Mouse (Mus musculus): ENCODE results near the gene Arhgef40. TPM values are rescaled to one million over a fixed set of nuclear protein-coding genes. Genes with fewer than 3 reads are reported as not detected.

Arhgef40 gene
- total RNA-seq, 2 experiments from 2014 or later: 2.6 to 5.1 TPM

DNA sequence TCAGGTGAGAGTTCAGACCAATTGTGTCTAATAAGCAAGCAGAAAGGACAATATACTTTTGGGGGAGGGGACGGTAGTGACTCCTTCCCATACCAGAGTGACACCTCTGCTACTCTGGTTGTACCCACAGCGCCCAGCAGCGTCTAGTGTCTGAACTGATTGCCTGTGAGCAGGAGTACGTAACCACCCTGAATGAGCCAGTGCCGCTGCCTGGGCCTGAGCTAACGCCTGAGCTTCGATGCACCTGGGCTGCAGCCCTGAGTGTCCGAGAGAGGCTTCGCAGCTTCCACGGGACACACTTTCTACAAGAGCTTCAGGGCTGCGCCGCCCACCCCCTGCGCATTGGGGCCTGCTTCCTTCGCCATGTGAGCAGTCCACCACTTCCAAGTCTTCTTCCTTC is 13.0 kb downstream of the Arhgef40 start:
- no peak for ATAC-seq (ENCODE audit: poor library complexity, severe bottlenecking)

DNA sequence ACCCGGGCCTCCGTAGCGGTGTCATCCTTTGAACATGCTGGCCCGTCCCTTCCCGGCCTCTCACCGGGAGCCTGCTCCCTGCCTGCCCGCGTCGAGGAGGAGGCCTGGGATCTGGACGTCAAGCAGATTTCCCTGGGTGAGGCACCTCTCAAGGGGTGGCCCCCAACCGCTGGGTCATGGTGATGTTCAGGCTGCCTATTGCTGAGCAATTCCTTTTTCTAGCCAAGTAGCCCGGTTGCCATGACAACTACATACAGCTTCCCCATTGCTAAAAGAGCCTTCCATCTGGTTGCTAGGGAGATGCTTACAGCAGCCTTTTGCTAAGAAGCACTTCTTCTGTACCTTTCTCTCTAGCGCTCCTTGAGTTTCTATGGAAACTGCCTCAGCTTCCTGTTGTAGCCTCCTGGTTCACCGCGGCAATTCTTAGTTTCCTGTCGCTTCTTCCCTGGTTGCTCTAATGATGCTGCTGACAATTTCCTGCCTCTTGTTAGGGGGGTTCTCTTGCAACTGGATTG is 19.5 kb downstream of the Arhgef40 start:
- ATAC-seq (ENCODE audit: poor library complexity, severe bottlenecking): peak; percentile 38

DNA sequence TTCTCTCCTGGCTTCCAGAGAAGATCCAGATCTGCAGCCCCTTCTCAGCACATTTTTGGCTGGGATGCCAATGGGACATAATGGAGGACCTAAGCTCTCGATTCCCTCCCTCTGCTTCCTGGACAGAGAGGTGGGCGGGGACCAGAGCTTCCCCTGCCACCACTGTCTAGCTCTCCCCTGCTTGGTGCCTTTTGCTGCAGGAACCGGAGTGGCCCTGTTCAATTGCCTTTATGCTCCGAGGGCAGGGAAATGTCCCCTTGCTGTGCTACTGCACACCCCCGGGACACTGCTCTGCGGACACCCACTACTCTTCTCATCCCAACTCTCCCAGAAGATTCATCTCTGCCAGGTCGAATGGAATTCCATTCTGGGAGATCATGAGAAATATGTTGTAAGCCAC is 20.6 kb downstream of the Arhgef40 start:
- no peak for ATAC-seq (ENCODE audit: poor library complexity, severe bottlenecking)

DNA sequence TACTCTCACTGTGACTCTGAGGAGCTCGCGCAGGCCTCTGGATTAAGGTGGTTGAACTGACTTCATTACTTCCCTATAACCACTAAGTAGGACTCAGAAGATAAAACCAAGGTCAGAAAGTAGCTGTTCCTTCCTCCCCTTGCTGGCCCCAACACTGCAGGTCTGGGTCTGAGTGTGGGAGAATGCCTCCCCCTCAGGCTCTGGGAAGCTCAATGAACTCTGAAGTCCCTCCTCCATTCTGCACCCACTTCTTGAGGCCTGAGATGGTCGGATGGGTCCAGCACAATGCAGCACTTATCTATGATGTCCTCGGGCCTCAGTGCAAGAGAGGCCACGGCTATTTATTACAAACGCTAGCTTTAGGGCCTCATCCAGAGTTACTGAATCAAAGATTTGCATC is 21.1 kb downstream of the Arhgef40 start:
- no peak for ATAC-seq (ENCODE audit: poor library complexity, severe bottlenecking)

DNA sequence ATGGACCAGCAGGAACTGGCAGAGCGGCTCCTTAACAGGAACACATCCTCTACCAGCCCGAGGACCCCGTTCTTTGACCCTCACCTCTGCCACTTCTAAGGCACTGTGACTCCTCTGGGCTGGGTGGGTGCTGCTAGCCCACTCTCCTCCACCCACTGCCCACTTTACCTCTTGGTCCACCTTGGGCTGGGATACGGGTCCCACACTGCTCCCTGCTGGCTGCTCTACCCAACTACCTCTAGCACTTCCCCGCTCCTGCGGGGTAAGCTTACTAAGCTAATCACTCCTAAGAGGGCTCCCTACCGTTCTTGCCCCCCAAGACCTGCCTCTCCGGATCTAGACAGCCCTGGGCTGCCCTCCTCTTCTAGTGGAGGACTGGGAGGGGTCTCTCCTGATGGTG is 21.7 kb downstream of the Arhgef40 start:
- ATAC-seq (ENCODE audit: poor library complexity, severe bottlenecking): no peak

DNA sequence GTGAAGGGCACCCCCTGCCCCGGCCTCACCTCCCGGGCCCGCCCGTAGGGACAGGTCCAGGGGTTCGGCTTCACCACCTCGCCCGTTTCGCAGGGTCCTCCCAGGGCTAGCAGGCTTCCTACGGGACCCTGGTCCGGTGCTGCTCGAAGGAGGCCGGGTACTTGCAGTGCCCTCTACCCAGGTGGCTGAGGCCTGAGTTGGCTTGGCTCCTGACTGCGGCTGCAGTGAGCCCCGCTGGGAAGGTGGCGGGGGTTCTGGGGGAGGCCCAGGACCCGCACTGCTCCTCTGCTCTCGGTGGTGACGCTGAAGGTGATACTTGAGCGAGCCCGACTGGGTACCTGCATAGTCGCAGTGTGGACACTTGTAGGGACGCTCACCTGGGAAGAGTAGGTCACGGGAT is 22.3 kb downstream of the Arhgef40 start:
- no peak for ATAC-seq (ENCODE audit: poor library complexity, severe bottlenecking)

DNA sequence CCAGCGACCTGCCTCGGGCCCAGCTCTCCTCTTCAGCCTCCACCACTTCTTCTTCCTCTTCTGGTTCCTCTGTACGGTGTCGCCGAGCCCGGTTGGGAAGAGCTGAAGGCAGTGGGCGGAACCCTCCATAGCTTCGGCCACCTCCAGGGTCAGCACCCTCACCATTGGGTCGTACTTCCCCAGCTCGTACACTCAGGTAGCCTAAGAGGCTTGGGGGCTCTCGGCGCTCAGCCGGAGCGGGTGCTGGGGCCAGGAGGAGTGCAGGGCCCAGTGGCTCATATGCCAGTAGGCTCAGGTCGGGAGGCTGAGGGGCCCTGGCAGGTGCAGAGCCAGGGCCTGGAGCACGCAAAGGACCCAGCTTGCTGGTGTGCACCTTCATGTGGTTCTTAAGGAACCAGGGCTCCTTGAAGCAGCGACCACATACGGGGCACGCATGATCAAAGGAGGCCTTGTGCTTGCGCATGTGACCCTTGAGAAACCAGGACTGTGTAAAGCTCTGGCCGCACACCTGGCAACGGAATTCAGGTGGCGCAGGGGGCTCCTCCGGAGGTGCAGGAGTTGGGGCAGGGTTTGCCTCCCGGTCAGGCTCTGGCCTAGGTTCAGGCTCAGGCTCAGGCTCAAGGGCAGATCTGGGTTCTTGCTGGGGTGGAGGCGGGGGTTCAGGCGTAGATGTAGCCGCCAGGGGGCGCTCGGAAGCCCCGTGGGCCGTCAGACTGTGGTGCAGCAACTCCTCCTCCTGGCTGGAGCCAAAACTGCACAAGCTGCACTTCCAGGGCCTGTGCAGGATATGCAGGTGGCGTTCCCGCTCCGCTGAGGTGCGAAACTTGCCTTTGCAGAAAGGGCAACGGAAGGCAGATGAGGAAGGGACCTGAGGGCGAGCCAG is 24.0 kb downstream of the Arhgef40 start:
- ATAC-seq (ENCODE audit: poor library complexity, severe bottlenecking): peak; percentile 94

DNA sequence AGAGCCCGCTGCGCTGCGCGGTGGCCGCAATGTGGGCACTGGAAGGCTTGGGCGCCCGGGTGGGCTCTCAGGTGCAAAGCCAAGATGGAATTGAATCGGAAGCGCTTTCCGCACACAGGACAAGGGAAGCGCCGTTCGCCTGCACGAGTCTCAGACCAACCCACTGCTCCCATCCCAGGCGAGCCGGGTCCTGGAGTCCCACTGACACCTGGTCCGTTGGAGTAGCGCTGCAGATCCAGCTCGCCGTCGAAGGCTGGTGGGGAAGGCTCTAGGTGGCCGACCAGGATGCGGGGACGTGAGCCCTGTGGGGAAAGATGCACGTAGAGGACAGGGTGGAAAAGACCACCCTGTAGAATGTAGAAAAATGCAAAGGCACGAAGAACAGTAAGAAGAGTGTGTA is 24.8 kb downstream of the Arhgef40 start:
- ATAC-seq (ENCODE audit: poor library complexity, severe bottlenecking): no peak

DNA sequence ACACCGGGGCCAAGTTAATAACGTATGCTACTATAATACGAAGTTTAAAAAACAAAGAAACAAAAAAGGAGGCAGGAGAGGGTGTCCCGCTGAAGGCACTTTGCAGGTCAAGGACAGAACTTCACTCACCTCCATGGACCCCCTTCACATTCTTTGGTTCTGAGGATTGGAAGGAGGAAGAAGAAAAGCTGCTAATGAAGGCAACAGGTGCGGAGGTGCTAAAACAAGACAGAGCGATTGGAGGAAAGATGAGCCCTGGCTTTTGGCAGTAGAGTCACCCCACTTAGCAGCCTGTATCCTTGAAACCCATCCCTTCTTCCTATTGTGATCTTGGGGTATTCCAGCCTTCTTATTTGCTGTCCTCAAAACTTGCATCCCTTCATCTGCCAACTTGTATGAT is 25.3 kb downstream of the Arhgef40 start:
- ATAC-seq (ENCODE audit: poor library complexity, severe bottlenecking): no peak

DNA sequence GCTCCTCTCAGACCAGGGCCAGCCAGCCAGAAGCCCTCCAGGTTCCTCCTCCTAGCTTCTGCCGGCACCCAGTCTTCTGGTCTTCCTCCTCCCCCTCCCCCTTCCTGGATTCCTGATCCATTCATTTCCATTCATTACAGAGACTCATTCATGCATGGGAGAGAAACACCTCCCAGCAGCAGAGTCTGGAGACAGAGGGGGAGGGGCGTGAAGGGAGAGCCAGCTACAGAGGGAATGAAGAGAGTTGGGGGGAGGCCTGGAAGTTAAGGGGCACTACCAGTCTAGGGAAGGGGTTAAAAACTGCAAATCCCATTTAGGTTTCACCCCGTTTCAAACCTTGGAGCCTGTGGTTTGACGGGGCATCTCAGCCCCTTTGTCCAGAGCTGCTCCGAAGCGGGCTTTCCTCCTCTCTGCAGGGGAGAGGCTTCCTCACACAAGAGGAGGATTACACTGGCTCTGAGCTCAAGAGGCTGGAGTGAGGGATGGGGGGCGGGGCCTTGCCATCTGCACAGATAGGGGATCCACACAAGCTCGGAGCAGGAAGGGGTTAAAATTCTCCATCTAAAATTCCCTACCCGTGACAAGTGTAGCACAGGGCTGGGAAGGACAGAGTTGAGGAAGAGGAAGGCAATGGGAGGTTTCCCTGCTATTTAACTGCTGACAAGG is 26.1 kb downstream of the Arhgef40 start:
- ATAC-seq (ENCODE audit: poor library complexity, severe bottlenecking): no peak

DNA sequence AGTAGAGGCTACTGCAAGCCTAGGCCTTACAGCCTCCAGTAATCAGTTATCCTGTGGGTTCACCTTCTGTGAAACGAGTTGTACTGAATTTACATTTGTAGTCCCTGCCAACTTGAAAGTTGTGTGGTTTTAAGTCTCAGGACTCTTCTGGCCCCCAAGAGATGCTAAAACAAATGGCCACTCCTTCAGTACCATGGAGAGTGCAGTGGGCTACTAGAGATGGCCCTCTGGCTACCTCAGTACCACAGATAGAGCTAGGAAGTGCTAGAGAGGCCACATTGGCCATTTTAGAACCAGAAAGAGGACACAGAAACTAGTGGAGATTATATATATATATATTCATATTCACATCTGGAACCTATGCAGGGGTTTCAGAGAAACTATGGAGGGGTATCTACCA is 27.2 kb downstream of the Arhgef40 start:
- no peak for ATAC-seq (ENCODE audit: poor library complexity, severe bottlenecking)

DNA sequence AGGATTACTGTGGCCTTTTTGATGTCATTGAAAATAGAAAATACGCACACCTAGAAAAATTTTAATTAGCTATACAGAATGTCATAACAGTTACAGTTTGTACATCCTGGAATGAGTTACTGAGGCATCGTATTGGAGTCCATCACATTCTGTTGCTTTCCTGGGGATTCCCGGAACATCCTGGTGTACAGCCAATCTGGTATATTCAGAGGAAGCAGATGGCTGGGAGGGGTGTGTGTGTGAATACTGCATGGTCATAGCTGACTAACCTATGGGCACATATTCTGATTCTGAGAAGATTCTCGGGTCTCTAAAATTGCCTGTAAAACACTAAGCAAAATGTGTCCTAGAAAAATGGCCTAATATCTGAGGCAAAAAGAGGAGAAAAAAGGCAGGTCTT is 27.6 kb downstream of the Arhgef40 start:
- no peak for ATAC-seq (ENCODE audit: poor library complexity, severe bottlenecking)

DNA sequence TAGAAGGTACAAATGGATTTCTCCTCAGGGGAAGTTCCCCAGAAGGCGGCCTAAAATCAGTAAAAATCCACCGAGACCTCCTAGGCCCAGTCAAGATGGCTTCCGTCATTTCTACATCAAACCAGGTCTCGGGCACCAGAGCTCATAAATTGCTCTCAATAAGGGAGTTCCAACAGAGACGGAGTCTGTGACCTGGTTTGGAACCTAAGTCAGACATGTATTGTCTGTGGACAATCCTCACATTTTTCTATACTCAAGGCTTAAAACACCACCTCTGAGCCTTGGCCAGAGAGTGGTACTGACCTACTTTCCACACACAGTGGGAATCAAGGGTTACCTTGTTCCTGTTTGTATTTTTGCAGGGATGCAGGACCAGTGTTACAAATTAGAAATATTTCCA is 28.0 kb downstream of the Arhgef40 start:
- ATAC-seq (ENCODE audit: poor library complexity, severe bottlenecking): no peak

DNA sequence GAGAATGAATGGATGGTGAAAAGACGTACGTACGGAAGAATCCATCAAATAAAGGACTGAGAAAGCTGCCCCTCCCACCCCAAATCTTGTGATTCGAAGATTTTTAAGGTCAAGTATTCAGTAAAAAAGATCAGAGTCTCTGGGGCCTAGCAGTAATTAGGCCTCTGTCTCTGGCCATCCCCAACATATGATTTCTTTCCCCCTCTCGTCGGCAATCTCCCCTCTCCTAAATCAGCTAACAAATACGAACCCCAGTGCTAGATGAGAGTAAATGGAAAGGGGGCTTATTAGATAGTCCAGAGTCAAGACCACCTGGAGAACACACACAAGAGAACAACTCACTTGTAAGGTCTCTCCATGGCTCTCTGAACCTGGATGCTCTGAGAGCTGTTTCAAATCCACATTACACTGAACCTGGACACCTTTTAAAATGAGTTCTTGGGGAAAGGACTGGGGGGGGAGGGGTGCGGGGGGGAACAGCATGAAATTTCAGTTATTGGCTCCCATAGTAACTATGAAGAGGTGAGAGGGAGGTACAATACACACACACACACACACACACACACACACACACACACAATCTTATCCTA is 28.6 kb downstream of the Arhgef40 start:
- no peak for ATAC-seq (ENCODE audit: poor library complexity, severe bottlenecking)

DNA sequence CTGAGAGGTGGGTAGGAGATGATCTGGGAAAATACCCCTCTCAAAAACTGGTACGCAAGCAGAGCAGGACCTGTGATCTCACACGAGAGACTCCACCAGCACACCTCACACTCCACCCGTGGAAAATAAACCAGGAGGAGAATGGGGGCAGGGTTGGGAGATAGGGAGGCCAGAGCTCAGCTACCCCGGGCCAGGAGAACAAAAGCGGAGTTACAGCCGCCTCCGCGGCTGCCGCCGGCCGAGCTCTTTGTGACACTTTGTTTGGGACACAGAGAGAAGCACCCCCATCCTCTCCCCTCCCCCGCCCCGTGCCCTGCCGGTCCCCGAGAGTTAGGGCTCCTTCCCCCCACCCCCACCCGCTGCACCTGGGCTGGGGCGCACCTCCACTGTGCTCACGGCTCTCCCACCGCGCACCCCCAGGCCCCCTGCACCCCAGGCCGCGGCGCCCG is 29.3 kb downstream of the Arhgef40 start:
- ATAC-seq (ENCODE audit: poor library complexity, severe bottlenecking): no peak

DNA sequence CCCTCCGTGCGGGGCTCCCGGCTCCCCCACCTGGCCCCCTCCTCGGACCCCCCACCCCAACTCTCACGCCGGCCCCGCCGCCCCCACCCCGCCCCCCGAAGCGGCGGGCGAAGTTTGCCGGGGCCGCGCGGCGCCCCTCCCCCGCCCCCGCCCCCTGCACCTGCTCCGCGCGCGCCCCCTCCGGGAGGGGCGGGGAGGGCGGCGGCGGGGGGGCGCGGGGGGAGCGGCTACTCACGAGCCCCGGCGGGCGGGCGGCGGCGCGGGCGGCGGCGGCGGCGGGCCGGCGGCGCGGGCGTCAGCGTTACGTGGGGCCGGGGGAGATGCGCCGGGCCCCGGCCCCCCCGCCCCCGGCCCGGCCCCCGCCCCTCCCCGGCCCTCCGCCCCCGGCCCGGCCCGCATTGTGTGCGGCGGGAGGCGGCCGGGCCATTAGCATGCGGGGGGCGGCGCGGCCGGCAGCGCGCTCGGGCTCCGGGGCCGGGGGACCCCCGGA is 29.8 kb downstream of the Arhgef40 start:
- no peak for ATAC-seq (ENCODE audit: poor library complexity, severe bottlenecking)

DNA sequence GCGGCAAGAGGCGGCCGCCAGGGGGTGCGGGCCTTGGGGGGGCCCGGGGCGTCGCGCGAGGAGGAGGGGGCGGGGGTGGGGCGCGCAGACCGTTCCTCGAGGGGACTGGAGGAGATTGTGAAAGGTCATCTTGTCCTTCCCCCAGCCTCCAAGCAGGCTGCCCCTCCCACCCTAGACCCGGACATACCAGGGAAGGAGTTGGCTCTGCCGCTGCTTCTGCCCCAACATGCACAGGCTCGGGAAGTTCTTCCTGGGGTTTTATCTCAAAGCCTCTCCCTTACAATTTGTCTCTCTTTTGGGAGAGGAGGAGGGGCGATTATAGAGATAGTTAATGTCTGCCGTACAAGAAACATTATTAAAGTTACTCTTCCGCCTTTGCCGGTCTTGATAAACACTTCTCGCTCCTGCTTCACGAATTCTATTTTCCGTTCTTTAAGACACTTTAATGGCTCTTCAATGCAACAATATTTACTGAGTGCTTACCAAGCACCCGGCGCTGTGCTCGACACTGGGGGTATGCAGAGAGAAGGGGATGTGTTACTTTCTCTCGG is 30.3 kb downstream of the Arhgef40 start:
- ATAC-seq (ENCODE audit: poor library complexity, severe bottlenecking): peak; percentile 44

DNA sequence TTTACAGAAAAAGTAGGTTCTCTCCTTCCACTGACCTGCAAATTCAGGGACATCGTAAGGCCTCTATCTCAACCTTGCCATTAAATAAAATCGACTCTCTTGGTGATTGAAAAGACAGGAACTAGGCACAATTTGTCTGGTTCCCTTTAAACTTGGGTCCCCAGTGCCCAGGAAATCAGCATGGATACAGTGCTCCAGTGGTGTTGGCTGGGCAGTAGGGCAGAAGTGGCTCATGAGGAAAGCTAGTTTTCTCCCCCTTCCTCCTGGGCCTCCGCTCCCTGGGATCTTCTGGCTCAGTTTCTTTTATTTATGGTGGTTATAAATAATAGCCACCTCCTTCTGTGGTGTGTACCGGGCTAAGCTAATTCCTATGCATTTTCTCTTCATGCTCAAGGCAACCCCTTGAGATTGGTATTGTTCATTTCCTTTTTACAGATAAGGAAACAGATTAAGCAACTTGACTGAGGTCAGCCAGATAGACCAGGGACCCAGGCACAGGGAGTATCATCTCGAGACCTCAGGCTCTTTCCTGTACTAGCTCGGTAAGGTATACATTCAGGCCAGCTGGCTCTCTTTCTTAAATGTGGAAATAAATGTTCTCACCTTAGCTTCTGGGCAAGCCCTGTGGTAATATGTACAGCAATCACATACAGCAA is 31.1 kb downstream of the Arhgef40 start, which contains the start of gene Tmem253:
Gene Tmem253 (plus strand): TSS at position 214 of the 656 bp plus-strand sequence.
- ATAC-seq (ENCODE audit: poor library complexity, severe bottlenecking): no peak

DNA sequence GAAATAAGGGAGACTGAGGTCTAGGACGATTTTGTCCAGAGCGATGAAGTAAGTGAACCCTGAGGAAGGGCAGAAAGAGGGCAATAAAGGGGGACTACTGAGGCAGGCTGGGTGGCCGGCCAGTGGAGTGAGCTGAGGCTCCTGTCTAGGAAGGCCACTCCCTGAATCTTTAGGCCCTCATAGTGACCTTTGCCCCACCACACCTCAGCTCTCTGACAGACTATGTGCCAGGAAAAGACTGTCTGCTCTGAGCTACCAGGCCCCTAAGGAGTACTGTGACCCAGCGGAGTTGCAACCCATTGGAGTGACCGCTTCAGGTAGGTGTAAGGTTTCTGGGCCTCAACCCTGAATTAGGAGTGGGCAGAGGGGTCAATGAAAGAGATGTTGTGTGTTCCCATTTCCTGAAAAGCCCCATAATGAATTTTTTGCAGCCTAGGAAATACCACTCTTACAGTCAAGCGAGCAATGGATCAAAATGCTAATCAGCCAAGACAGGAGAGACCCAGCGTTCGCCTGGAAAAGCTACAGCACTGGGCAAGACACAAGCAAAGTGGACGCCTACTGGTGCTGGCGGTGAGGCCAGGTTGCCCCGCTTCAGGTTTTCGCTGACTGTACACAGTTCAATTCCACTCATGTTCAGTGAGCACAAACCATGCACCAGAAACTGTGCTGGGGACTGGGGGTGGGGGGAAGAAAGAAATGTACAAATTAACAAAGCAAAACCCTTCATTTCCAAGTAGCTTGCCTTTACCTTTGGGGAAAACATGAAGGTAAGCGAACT is 32.3 kb downstream of the Arhgef40 start:
- no peak for ATAC-seq (ENCODE audit: poor library complexity, severe bottlenecking)

DNA sequence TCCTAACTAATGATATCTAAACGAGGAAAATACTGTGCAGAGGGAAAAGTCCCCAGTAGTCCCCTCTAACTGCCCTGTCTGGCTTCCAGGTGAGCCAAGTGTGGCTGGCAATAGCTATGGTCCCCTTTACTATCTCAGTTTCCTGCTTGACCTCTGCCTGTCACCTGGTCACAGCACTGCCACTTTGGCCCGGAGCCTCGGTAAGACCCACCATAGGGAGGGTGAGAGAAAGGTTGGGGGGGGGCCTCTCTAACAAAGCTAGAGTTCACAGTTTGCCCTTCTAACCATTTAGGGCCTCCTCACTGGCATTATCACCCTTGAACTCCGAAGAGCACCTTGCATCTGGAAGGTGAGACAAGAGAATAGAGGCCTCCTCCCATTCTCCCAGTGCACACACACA is 33.1 kb downstream of the Arhgef40 start:
- ATAC-seq (ENCODE audit: poor library complexity, severe bottlenecking): no peak
